Mouse (Mus musculus) mesoderm, embryonic 11.5 days (tissue): ENCODE data around the gene Fndc8.

Experiments
- DNase-seq: peaks from one replicate; pipeline ENCODE4 v3.0.0-alpha.2; 2012; ENCODE audit warnings: low read depth, low spot score

Fndc8 gene

GRCm38 (mm10) chr11:82869506-82870172, 22.3 kb upstream of the Fndc8 start:
- no peak for DNase-seq

- DNase-seq, result peak; percentile 34
Observed at GRCm38 (mm10) chr11:82870173-82871030, 21.5 kb upstream of the Fndc8 start.

- peak; percentile 93 for DNase-seq
Observed at GRCm38 (mm10) chr11:82871031-82871446, 20.9 kb upstream of the Fndc8 start, which contains the start of gene Rffl. Rffl (minus strand) TSS chr11:82871210.

GRCm38 (mm10) chr11:82874924-82875323, 17.0 kb upstream of the Fndc8 start:
- DNase-seq, result no peak

GRCm38 (mm10) chr11:82875631-82876030, 16.3 kb upstream of the Fndc8 start:
- no peak for DNase-seq

- no peak for DNase-seq
Observed at GRCm38 (mm10) chr11:82877726-82878344, 14.1 kb upstream of the Fndc8 start.

- DNase-seq, result no peak
Observed at GRCm38 (mm10) chr11:82883180-82883579, 8.7 kb upstream of the Fndc8 start.

- no peak for DNase-seq
Observed at GRCm38 (mm10) chr11:82886559-82886958, 5.4 kb upstream of the Fndc8 start.

- DNase-seq, result no peak
Observed at GRCm38 (mm10) chr11:82888491-82888946, 3.4 kb upstream of the Fndc8 start.

GRCm38 (mm10) chr11:82889524-82890341, 2.2 kb upstream of the Fndc8 start:
- DNase-seq, result no peak

GRCm38 (mm10) chr11:82890342-82890762, 1.6 kb upstream of the Fndc8 start, which contains the start of gene Rad51d:
Rad51d (minus strand) TSS chr11:82890614.
- peak; percentile 93 for DNase-seq

- DNase-seq, result no peak
Observed at GRCm38 (mm10) chr11:82897478-82897877, 5.6 kb downstream of the Fndc8 start.

- no peak for DNase-seq
Observed at GRCm38 (mm10) chr11:82899720-82900119, 7.8 kb downstream of the Fndc8 start.

- no peak for DNase-seq
Observed at GRCm38 (mm10) chr11:82901606-82902310, 9.8 kb downstream of the Fndc8 start.

GRCm38 (mm10) chr11:82904952-82905351, 13.0 kb downstream of the Fndc8 start:
- DNase-seq, result no peak

GRCm38 (mm10) chr11:82905816-82906215, 13.9 kb downstream of the Fndc8 start:
- DNase-seq, result no peak

GRCm38 (mm10) chr11:82907651-82908607, 16.0 kb downstream of the Fndc8 start, which contains the start of gene Nle1:
Nle1 (minus strand) TSS chr11:82908411.
- DNase-seq, result peak; percentile 91

GRCm38 (mm10) chr11:82908608-82908989, 16.7 kb downstream of the Fndc8 start:
- no peak for DNase-seq

GRCm38 (mm10) chr11:82910250-82910649, 18.3 kb downstream of the Fndc8 start, which contains the start of gene Unc45b:
Unc45b (plus strand) TSS chr11:82910550.
- no peak for DNase-seq
